Mouse (Mus musculus): ENCODE measurements at regions not wholly inside any gene's neighbourhood (a gene's known extent, or its start where the extent isn't known, plus 50 kb on each side); places are given as distances from the start of the nearest gene placed in this dataset.

- no peak for DNase-seq (ENCODE audit: low spot score in 2 of 2)
These were observed 113.3 kb upstream of the Tbl1xr1 start for GRCm38 (mm10) chr3:21962921-21963732.

GRCm38 (mm10) chr3:21963733-21964351, 112.6 kb upstream of the Tbl1xr1 start:
- DNase-seq (ENCODE audit: low spot score in 2 of 2), result no peak

GRCm38 (mm10) chr3:21964438-21964837, 112.0 kb upstream of the Tbl1xr1 start:
- DNase-seq (ENCODE audit: low spot score in 2 of 2), result no peak

GRCm38 (mm10) chr3:21965556-21965955, 110.9 kb upstream of the Tbl1xr1 start:
- DNase-seq (ENCODE audit: low spot score in 2 of 2), result no peak

GRCm38 (mm10) chr3:21971731-21972130, 104.7 kb upstream of the Tbl1xr1 start:
- no peak for DNase-seq (ENCODE audit: low spot score in 2 of 2)

- no peak for DNase-seq (ENCODE audit: low spot score in 2 of 2)
These were observed 103.3 kb upstream of the Tbl1xr1 start for GRCm38 (mm10) chr3:21973153-21973552.

- no peak for DNase-seq (ENCODE audit: low spot score in 2 of 2)
These were observed 102.8 kb upstream of the Tbl1xr1 start for GRCm38 (mm10) chr3:21973681-21974080.

GRCm38 (mm10) chr3:21974766-21975165, 101.7 kb upstream of the Tbl1xr1 start:
- DNase-seq (ENCODE audit: low spot score in 2 of 2), result no peak

GRCm38 (mm10) chr3:21977775-21978174, 98.7 kb upstream of the Tbl1xr1 start:
- no peak for DNase-seq (ENCODE audit: low spot score in 2 of 2)

- no peak for DNase-seq (ENCODE audit: low spot score in 2 of 2)
These were observed 93.5 kb upstream of the Tbl1xr1 start for GRCm38 (mm10) chr3:21982991-21983390.

- no peak for DNase-seq (ENCODE audit: low spot score in 2 of 2)
These were observed 92.3 kb upstream of the Tbl1xr1 start for GRCm38 (mm10) chr3:21983993-21984725.

- DNase-seq (ENCODE audit: low spot score in 2 of 2), result no peak
These were observed 91.6 kb upstream of the Tbl1xr1 start for GRCm38 (mm10) chr3:21984807-21985206.

GRCm38 (mm10) chr3:21986164-21986892, 90.1 kb upstream of the Tbl1xr1 start:
- DNase-seq (ENCODE audit: low spot score in 2 of 2), result no peak

GRCm38 (mm10) chr3:21986893-21987250, 89.6 kb upstream of the Tbl1xr1 start:
- no peak for DNase-seq (ENCODE audit: low spot score in 2 of 2)

GRCm38 (mm10) chr3:21987455-21988009, 88.9 kb upstream of the Tbl1xr1 start:
- no peak for DNase-seq (ENCODE audit: low spot score in 2 of 2)

- no peak for DNase-seq (ENCODE audit: low spot score in 2 of 2)
These were observed 88.4 kb upstream of the Tbl1xr1 start for GRCm38 (mm10) chr3:21988010-21988531.

GRCm38 (mm10) chr3:21990526-21990925, 85.9 kb upstream of the Tbl1xr1 start:
- no peak for DNase-seq (ENCODE audit: low spot score in 2 of 2)

GRCm38 (mm10) chr3:21991681-21992152, 84.7 kb upstream of the Tbl1xr1 start:
- no peak for DNase-seq (ENCODE audit: low spot score in 2 of 2)

GRCm38 (mm10) chr3:21992203-21992602, 84.2 kb upstream of the Tbl1xr1 start:
- DNase-seq (ENCODE audit: low spot score in 2 of 2), result no peak

GRCm38 (mm10) chr3:21993961-21994360, 82.5 kb upstream of the Tbl1xr1 start:
- DNase-seq (ENCODE audit: low spot score in 2 of 2), result no peak
